Mouse (Mus musculus) megakaryocyte-erythroid progenitor cell, adult 5 weeks (primary cell): ENCODE results near the gene C6. TPM values are rescaled to one million over a fixed set of nuclear protein-coding genes. Genes with fewer than 3 reads are reported as not detected.

Experiments used
- polyA plus RNA-seq: library from polyadenylated mRNA; stranded (reverse); fragments of >175 nt; gene quantifications from 2 replicates; pipeline ENCODE4 v1.2.3, GENCODE M21; 2012

Gene C6
- polyA plus RNA-seq = not detected in 2 replicates

GRCm38 (mm10) chr15:4726830-4727310, at the start of gene C6:
Gene C6, plus strand, starts transcription at chr15:4727175.

Other genes with a start within 250 kb of the C6 start
- gene Mroh2b, start 171.6 kb downstream of the C6 start, polyA plus RNA-seq = not detected in 2 replicates